Mouse (Mus musculus) liver, embryonic 14.5 days (tissue): ENCODE results near the gene Qpctl.

Experiments used
- CTCF ChIP-seq: IDR thresholded peaks from 2 replicates; pipeline ENCODE4 v1.5.1; 2016; ENCODE audit warnings: antibody characterized with exemption, low read depth, control low read depth
- EP300 ChIP-seq: IDR thresholded peaks from 2 replicates; pipeline ENCODE4 v1.6.1; 2016; ENCODE audit warnings: antibody characterized with exemption, low read depth

- TF ChIP-seq CTCF (no peak), EP300 (no peak)
These were observed 54.6 kb downstream of the Qpctl start, which contains the start of gene Six5 for GRCm38 (mm10) chr7:19094471-19094825.
